Mouse (Mus musculus): ENCODE data around the gene Jhy. TPM values are rescaled to one million over a fixed set of nuclear protein-coding genes. Genes with fewer than 3 reads are reported as not detected.

The Jhy gene
- total and polyA plus RNA-seq, 3 experiments = not detected

GRCm38 (mm10) chr9:40907413-40907812 lies 56.5 kb downstream of the Jhy start:
- H3K36me3 ChIP-seq (ENCODE audit: control insufficient read depth in 1 of 2, insufficient read depth in 2 of 2, low read length in 2 of 2) = no peaks in the 10 kb centered on the region
- no peaks in the 10 kb centered on the region for H3K79me2 ChIP-seq (ENCODE audit: control insufficient read depth, insufficient read depth, low read length, poor library complexity)
- no peaks in the 10 kb centered on the region for H3K9me3 ChIP-seq (replicated peaks; ENCODE audit: insufficient read depth, low read length)
- H3K27me3 ChIP-seq (ENCODE audit: control insufficient read depth in 1 of 2, insufficient read depth in 2 of 2, low read length in 2 of 2) = no peaks in the 10 kb centered on the region; a peak in 2 of 4 replicates
- no peak overlapping the region for H3K4me3 ChIP-seq (ENCODE audit: control insufficient read depth in 1 of 2, insufficient read depth in 1 of 2, low read depth in 2 of 2, low read length in 2 of 2)
- no peaks in the 10 kb centered on the region for H3K4me1 ChIP-seq (ENCODE audit: control insufficient read depth in 1 of 2, insufficient read depth in 2 of 2, low read length in 2 of 2)
- H3K27ac ChIP-seq (ENCODE audit: control insufficient read depth, low read depth, low read length) = no peak overlapping the region
- H3K9ac ChIP-seq (ENCODE audit: control insufficient read depth, low read depth, low read length, poor library complexity, severe bottlenecking) = no peak overlapping the region
- no peak for DNase-seq (ENCODE audit: low read depth, low spot score)
- TF ChIP-seq MEF2A (IDR thresholded peaks at IDR 0.05; ENCODE audit: extremely low read depth, insufficient replicate concordance, low read depth, low read length, poor library complexity, severe bottlenecking) (no peak), MAX (IDR thresholded peaks at IDR 0.05; ENCODE audit: low read length) (no peak), USF2 (IDR thresholded peaks at IDR 0.05; ENCODE audit: borderline replicate concordance in 1 of 2, insufficient read depth in 1 of 2, low read depth in 1 of 2, low read length in 2 of 2) (no peak), EP300 (IDR thresholded peaks at IDR 0.05; ENCODE audit: low read depth in 1 of 2, low read length in 2 of 2) (no peak), CTCF (IDR thresholded peaks at IDR 0.05 in 2 of 3, conservative IDR thresholded peaks at IDR 0.05 in 1 of 3; ENCODE audit: control insufficient read depth in 1 of 3, insufficient read depth in 1 of 3, low read depth in 2 of 3, low read length in 3 of 3, poor library complexity in 1 of 3, severe bottlenecking in 1 of 3) (no peak), ZMIZ1 (IDR thresholded peaks at IDR 0.05; ENCODE audit: low read depth, low read length) (no peak), HCFC1 (IDR thresholded peaks at IDR 0.05; ENCODE audit: low read depth, low read length) (no peak), ZNF384 (IDR thresholded peaks at IDR 0.05; ENCODE audit: low read depth, low read length) (no peak), JUND (IDR thresholded peaks at IDR 0.05; ENCODE audit: low read depth, low read length) (no peak), CHD2 (IDR thresholded peaks at IDR 0.05; ENCODE audit: low read length) (no peak)

- H3K9ac ChIP-seq (ENCODE audit: control insufficient read depth, low read depth, low read length, poor library complexity, severe bottlenecking) = no peak overlapping the region
- peaks cover 0 to 3% of the 10 kb centered on the region in 2 experiments; a peak in 2 of 4 replicates for H3K27me3 ChIP-seq (ENCODE audit: control insufficient read depth in 1 of 2, insufficient read depth in 2 of 2, low read length in 2 of 2)
- no peaks in the 10 kb centered on the region for H3K4me1 ChIP-seq (ENCODE audit: control insufficient read depth in 1 of 2, insufficient read depth in 2 of 2, low read length in 2 of 2)
- no peaks in the 10 kb centered on the region for H3K79me2 ChIP-seq (ENCODE audit: control insufficient read depth, insufficient read depth, low read length, poor library complexity)
- no peak for TF ChIP-seq TCF12 (IDR thresholded peaks at IDR 0.05; ENCODE audit: low read depth, low read length)
- TF ChIP-seq KAT2A (conservative IDR thresholded peaks at IDR 0.05; ENCODE audit: low read depth, low read length) = no peak
- TF ChIP-seq MAX (IDR thresholded peaks at IDR 0.05; ENCODE audit: low read length) = no peak
- TF ChIP-seq RCOR1 (IDR thresholded peaks at IDR 0.05; ENCODE audit: low read depth, low read length) = no peak
- no peak for TF ChIP-seq GABPA (IDR thresholded peaks at IDR 0.05; ENCODE audit: low read depth, low read length)
- no peak for TF ChIP-seq TAL1 (IDR thresholded peaks at IDR 0.05; ENCODE audit: low read length)
- no peak for TF ChIP-seq BHLHE40 (IDR thresholded peaks at IDR 0.05; ENCODE audit: borderline replicate concordance, low read depth, low read length)
- TF ChIP-seq CTCF (IDR thresholded peaks at IDR 0.05 in 2 of 3, conservative IDR thresholded peaks at IDR 0.05 in 1 of 3; ENCODE audit: control insufficient read depth in 1 of 3, insufficient read depth in 1 of 3, low read depth in 2 of 3, low read length in 3 of 3, poor library complexity in 1 of 3, severe bottlenecking in 1 of 3) = no peak
- TF ChIP-seq ZNF384 (IDR thresholded peaks at IDR 0.05; ENCODE audit: low read depth, low read length) = no peak
- TF ChIP-seq NRF1 (IDR thresholded peaks at IDR 0.05; ENCODE audit: insufficient read depth, low read depth, low read length, poor library complexity, severe bottlenecking) = no peak
- no peak for TF ChIP-seq USF1 (IDR thresholded peaks at IDR 0.05; ENCODE audit: low read depth, low read length)
- no peak for TF ChIP-seq ZMIZ1 (IDR thresholded peaks at IDR 0.05; ENCODE audit: low read depth, low read length)
- no peak for TF ChIP-seq SMC3 (IDR thresholded peaks at IDR 0.05; ENCODE audit: low read depth, low read length)
- no peak for TF ChIP-seq GATA1 (IDR thresholded peaks at IDR 0.05; ENCODE audit: low read depth, low read length)
- no peak for TF ChIP-seq RAD21 (IDR thresholded peaks at IDR 0.05; ENCODE audit: low read depth, low read length)
- no peak for TF ChIP-seq USF2 (IDR thresholded peaks at IDR 0.05; ENCODE audit: borderline replicate concordance in 1 of 2, insufficient read depth in 1 of 2, low read depth in 1 of 2, low read length in 2 of 2)
- no peak for TF ChIP-seq MYC (IDR thresholded peaks at IDR 0.05; ENCODE audit: low read depth, low read length)
- TF ChIP-seq POLR2A (IDR thresholded peaks at IDR 0.05; ENCODE audit: control insufficient read depth in 1 of 2, insufficient read depth in 1 of 2, low read depth in 1 of 2, low read length in 2 of 2, poor library complexity in 1 of 2) = no peak
- TF ChIP-seq MYB (IDR thresholded peaks at IDR 0.05; ENCODE audit: low read depth, low read length) = no peak
- H3K36me3 ChIP-seq (ENCODE audit: control insufficient read depth in 1 of 2, insufficient read depth in 2 of 2, low read length in 2 of 2) = no peaks in the 10 kb centered on the region
- H3K27ac ChIP-seq (ENCODE audit: control insufficient read depth, low read depth, low read length) = no peak overlapping the region
- no peak for DNase-seq (ENCODE audit: low read depth, low spot score)
- H3K9me3 ChIP-seq (replicated peaks; ENCODE audit: insufficient read depth, low read length) = no peaks in the 10 kb centered on the region
- no peak overlapping the region for H3K4me3 ChIP-seq (ENCODE audit: control insufficient read depth in 1 of 2, insufficient read depth in 1 of 2, low read depth in 2 of 2, low read length in 2 of 2)
These were observed 71.5 kb downstream of the Jhy start for GRCm38 (mm10) chr9:40892456-40892855.

Measured in MEL (cell line).